Mouse (Mus musculus): ENCODE measurements around the gene Zbtb11. TPM values are rescaled to one million over a fixed set of nuclear protein-coding genes. Genes with fewer than 3 reads are reported as not detected.
"Not testable (repeated sequence)": the region's sequence is repeated elsewhere in the genome, so short reads cannot be mapped to it uniquely, and the experiment has no call there.

Gene Zbtb11
- total and polyA plus RNA-seq, 3 experiments, result 2.3 to 11.2 (median 10.3) TPM

- 81% methylated on average over 6 of the region's 6 CpGs for WGBS
- no peaks in the 10 kb centered on the region for H3K36me3 ChIP-seq (ENCODE audit: control insufficient read depth, insufficient read depth, low read length)
- H3K9ac ChIP-seq (ENCODE audit: low read depth, low read length), result no peak overlapping the region
- no peak overlapping the region for H3K4me3 ChIP-seq
- H3K4me1 ChIP-seq (ENCODE audit: control insufficient read depth, insufficient read depth, low read length), result no peaks in the 10 kb centered on the region
- intact Hi-C loops (cut with DNase I), result no loop called here
- no peaks in the 10 kb centered on the region for H3K79me2 ChIP-seq (replicated peaks; ENCODE audit: control insufficient read depth, insufficient read depth, low read length)
- H3K27ac ChIP-seq, result no peak overlapping the region
- no peak for DNase-seq
- TF ChIP-seq POLR2A (IDR thresholded peaks at IDR 0.05; ENCODE audit: insufficient read depth, low read depth, low read length), result no peak
- no peak for TF ChIP-seq CTCF (IDR thresholded peaks at IDR 0.05)
- TF ChIP-seq EP300 (IDR thresholded peaks at IDR 0.05; ENCODE audit: insufficient read depth, low read depth, low read length), result no peak
- no peaks in the 10 kb centered on the region for H3K27me3 ChIP-seq (ENCODE audit: control insufficient read depth, insufficient read depth, low read length)
Measured at GRCm38 (mm10) chr16:55939703-55940102, 34.0 kb upstream of the Zbtb11 start.

GRCm38 (mm10) chr16:55940781-55941180, 32.9 kb upstream of the Zbtb11 start:
- H3K79me2 ChIP-seq (replicated peaks; ENCODE audit: control insufficient read depth, insufficient read depth, low read length), result no peaks in the 10 kb centered on the region
- H3K27me3 ChIP-seq (ENCODE audit: control insufficient read depth, insufficient read depth, low read length), result no peaks in the 10 kb centered on the region
- no peaks in the 10 kb centered on the region for H3K4me1 ChIP-seq (ENCODE audit: control insufficient read depth, insufficient read depth, low read length)
- no peak overlapping the region for H3K9ac ChIP-seq (ENCODE audit: low read depth, low read length)
- H3K4me3 ChIP-seq, result no peak overlapping the region
- WGBS, result 92% methylated on average over 4 of the region's 4 CpGs
- H3K27ac ChIP-seq, result no peak overlapping the region
- H3K36me3 ChIP-seq (ENCODE audit: control insufficient read depth, insufficient read depth, low read length), result no peaks in the 10 kb centered on the region
- no peak for DNase-seq
- no peak for TF ChIP-seq CTCF (IDR thresholded peaks at IDR 0.05)
- TF ChIP-seq POLR2A (IDR thresholded peaks at IDR 0.05; ENCODE audit: insufficient read depth, low read depth, low read length), result no peak
- intact Hi-C loops (cut with DNase I), result no loop called here

- intact Hi-C loops (cut with DNase I), result no loop called here
Measured at GRCm38 (mm10) chr16:55947266-55947665, 26.4 kb upstream of the Zbtb11 start.

GRCm38 (mm10) chr16:55947876-55948410, 25.7 kb upstream of the Zbtb11 start:
- H3K36me3 ChIP-seq (ENCODE audit: control insufficient read depth, insufficient read depth, low read length); H3K4me3 ChIP-seq; intact Hi-C loops (cut with DNase I); H3K9ac ChIP-seq (ENCODE audit: low read depth, low read length); H3K27ac ChIP-seq; H3K4me1 ChIP-seq (ENCODE audit: control insufficient read depth, insufficient read depth, low read length); H3K27me3 ChIP-seq (ENCODE audit: control insufficient read depth, insufficient read depth, low read length); DNase-seq; H3K79me2 ChIP-seq (replicated peaks; ENCODE audit: control insufficient read depth, insufficient read depth, low read length): not testable (repeated sequence)
- 72% methylated on average over 2 of the region's 2 CpGs for WGBS

More at GRCm38 (mm10) chr16:55947266-55947665, 26.4 kb upstream of the Zbtb11 start:
- H3K36me3 ChIP-seq (ENCODE audit: control insufficient read depth, insufficient read depth, low read length), result no peaks in the 10 kb centered on the region
- TF ChIP-seq CTCF (IDR thresholded peaks at IDR 0.05) (no peak), POLR2A (IDR thresholded peaks at IDR 0.05; ENCODE audit: insufficient read depth, low read depth, low read length) (no peak), EP300 (IDR thresholded peaks at IDR 0.05; ENCODE audit: insufficient read depth, low read depth, low read length) (no peak)
- H3K79me2 ChIP-seq (replicated peaks; ENCODE audit: control insufficient read depth, insufficient read depth, low read length), result no peaks in the 10 kb centered on the region
- H3K9ac ChIP-seq (ENCODE audit: low read depth, low read length), result no peak overlapping the region
- WGBS, result 43% methylated on average over 3 of the region's 3 CpGs
- DNase-seq, result no peak
- no peak overlapping the region for H3K4me3 ChIP-seq
- H3K27ac ChIP-seq, result no peak overlapping the region
- H3K27me3 ChIP-seq (ENCODE audit: control insufficient read depth, insufficient read depth, low read length), result no peaks in the 10 kb centered on the region
- H3K4me1 ChIP-seq (ENCODE audit: control insufficient read depth, insufficient read depth, low read length), result peaks cover 2% of the 10 kb centered on the region; the same call in 1 of the 2 replicates

- peak in 1 of 2 experiments; percentile 46 for DNase-seq
- no peak overlapping the region for H3K27ac ChIP-seq
- no peak overlapping the region for H3K4me3 ChIP-seq
- no peaks in the 10 kb centered on the region for H3K36me3 ChIP-seq (ENCODE audit: control insufficient read depth, insufficient read depth, low read length)
- no peaks in the 10 kb centered on the region for H3K79me2 ChIP-seq (replicated peaks; ENCODE audit: control insufficient read depth, insufficient read depth, low read length)
- no peak overlapping the region for H3K9ac ChIP-seq (ENCODE audit: low read depth, low read length)
- peaks cover 2% of the 10 kb centered on the region; the same call in 1 of the 2 replicates for H3K4me1 ChIP-seq (ENCODE audit: control insufficient read depth, insufficient read depth, low read length)
- 26% methylated on average over 7 of the region's 7 CpGs for WGBS
- TF ChIP-seq POLR2A (IDR thresholded peaks at IDR 0.05; ENCODE audit: insufficient read depth, low read depth, low read length) (no peak), CTCF (IDR thresholded peaks at IDR 0.05) (no peak), EP300 (IDR thresholded peaks at IDR 0.05; ENCODE audit: insufficient read depth, low read depth, low read length) (no peak)
- intact Hi-C loops (cut with DNase I), result no loop called here
- H3K27me3 ChIP-seq (ENCODE audit: control insufficient read depth, insufficient read depth, low read length), result no peaks in the 10 kb centered on the region
Measured at GRCm38 (mm10) chr16:55948963-55949362, 24.7 kb upstream of the Zbtb11 start.

- H3K27me3 ChIP-seq (ENCODE audit: control insufficient read depth, insufficient read depth, low read length), result no peaks in the 10 kb centered on the region
- WGBS, result 72% methylated on average over 3 of the region's 3 CpGs
- H3K36me3 ChIP-seq (ENCODE audit: control insufficient read depth, insufficient read depth, low read length), result no peaks in the 10 kb centered on the region
- H3K4me3 ChIP-seq, result no peak overlapping the region
- DNase-seq, result no peak
- TF ChIP-seq POLR2A (IDR thresholded peaks at IDR 0.05; ENCODE audit: insufficient read depth, low read depth, low read length), result no peak
- TF ChIP-seq EP300 (IDR thresholded peaks at IDR 0.05; ENCODE audit: insufficient read depth, low read depth, low read length), result no peak
- TF ChIP-seq CTCF (IDR thresholded peaks at IDR 0.05), result no peak
- no peak overlapping the region for H3K9ac ChIP-seq (ENCODE audit: low read depth, low read length)
- H3K27ac ChIP-seq, result no peak overlapping the region
- intact Hi-C loops (cut with DNase I), result loop anchor here (1.0 kb wide), 1 partner anchor 181 kb away; no protein-coding TSS in a partner anchor
- H3K79me2 ChIP-seq (replicated peaks; ENCODE audit: control insufficient read depth, insufficient read depth, low read length), result no peaks in the 10 kb centered on the region
- peaks cover 2% of the 10 kb centered on the region; the same call in 1 of the 2 replicates for H3K4me1 ChIP-seq (ENCODE audit: control insufficient read depth, insufficient read depth, low read length)
Measured at GRCm38 (mm10) chr16:55950462-55950861, 23.2 kb upstream of the Zbtb11 start.
